Mouse (Mus musculus) stomach, postnatal 0 days (tissue): ENCODE results near the gene Mylk. TPM values are rescaled to one million over a fixed set of nuclear protein-coding genes. Genes with fewer than 3 reads are reported as not detected.
A peak's percentile ranks its signal among the peaks of the same experiment; 100 is the strongest.

ENCODE experiments used
- ATAC-seq: fragments of 200-750 bp; cut with Nextera tagmentation; 2 replicates; pipeline ENCODE4 v1.8.0; 2017; ENCODE audit not compliant: low FRiP score, low TSS enrichment
- DNase-seq: peaks from one replicate; pipeline ENCODE4 v3.0.0-alpha.2; 2016; ENCODE audit warnings: low spot score
- H3K27ac ChIP-seq: fragments of 300-500 bp; sonication (generic); replicated peaks from 2 replicates; pipeline ENCODE4 v1.5.1; 2014; ENCODE audit warnings: mild to moderate bottlenecking, control low read depth
- H3K27me3 ChIP-seq: fragments of 300-500 bp; sonication (generic); 2 replicates; pipeline ENCODE4 v1.6.1; 2014; ENCODE audit warnings: low read length; ENCODE audit not compliant: control insufficient read depth, insufficient read depth
- H3K36me3 ChIP-seq: fragments of 300-500 bp; sonication (generic); 2 replicates; pipeline ENCODE4 v1.6.1; 2014; ENCODE audit warnings: low read length, mixed read lengths; ENCODE audit not compliant: control insufficient read depth, insufficient read depth
- H3K4me1 ChIP-seq: fragments of 300-500 bp; sonication (generic); replicated peaks from 2 replicates; pipeline ENCODE4 v1.6.1; 2014; ENCODE audit warnings: antibody characterized with exemption; ENCODE audit not compliant: control insufficient read depth, insufficient read depth
- H3K4me2 ChIP-seq: fragments of 300-500 bp; sonication (generic); replicated peaks from 2 replicates; pipeline ENCODE4 v1.6.1; 2014; ENCODE audit warnings: low read depth, mild to moderate bottlenecking, control low read depth, moderate library complexity
- H3K4me3 ChIP-seq: fragments of 300-500 bp; sonication (generic); 2 replicates; pipeline ENCODE4 v1.5.1; 2014; ENCODE audit warnings: low read depth, low read length, control low read depth
- H3K9ac ChIP-seq: fragments of 300-500 bp; sonication (generic); 2 replicates; pipeline ENCODE4 v1.6.1; 2014; ENCODE audit warnings: mild to moderate bottlenecking, low read length, control low read depth, mixed read lengths
- H3K9me3 ChIP-seq: fragments of 300-500 bp; sonication (generic); 2 replicates; pipeline ENCODE4 v1.6.1; 2016; ENCODE audit warnings: low read length; ENCODE audit not compliant: control insufficient read depth
- CTCF ChIP-seq: IDR thresholded peaks from 2 replicates; pipeline ENCODE4 v1.5.1; 2016; ENCODE audit warnings: antibody characterized with exemption, low read depth, mild to moderate bottlenecking, moderate library complexity
- EP300 ChIP-seq: optimal IDR thresholded peaks from 2 replicates; pipeline ENCODE3; 2016; ENCODE audit warnings: antibody characterized with exemption
- WGBS: fragments of 180-500 bp; shearing (Covaris S2); extraction: QIAGEN DNeasy Blood & Tissue Kit; methylation state at CpG from one replicate; pipeline ENCODE4 v1.1.7; 2014; 5-methylcytosine and 5-hydroxymethylcytosine counted together
- polyA plus RNA-seq: library from polyadenylated mRNA; unstranded; fragments of >200 nt; fragmentation: Nextera tagmentation; extraction: Ambion mirVana; gene quantifications from 2 replicates; pipeline ENCODE4 v1.2.1, GENCODE M21; 2015

Mylk gene
- polyA plus RNA-seq, 1 experiment from 2014 or later, result 480 TPM

- 44% methylated on average over 5 of the region's 5 CpGs for WGBS
- peak overlapping the region; percentile 32; the same call in 1 of the 2 replicates for H3K9ac ChIP-seq
- peak overlapping the region; percentile 37 for H3K27ac ChIP-seq
- H3K4me2 ChIP-seq, result no peak overlapping the region
- H3K36me3 ChIP-seq, result peaks cover 4% of the 10 kb centered on the region; the same call in 1 of the 2 replicates
- TF ChIP-seq CTCF (no peak), EP300 (no peak)
- DNase-seq (no peak), ATAC-seq (0 out of 2 replicates have a peak, but pooled peaks have one; percentile 21)
- no peaks in the 10 kb centered on the region for H3K4me1 ChIP-seq
- H3K27me3 ChIP-seq, result no peaks in the 10 kb centered on the region
- H3K9me3 ChIP-seq, result no peaks in the 10 kb centered on the region
- no peak overlapping the region for H3K4me3 ChIP-seq
Measured at GRCm38 (mm10) chr16:34966620-34967081, 221.6 kb downstream of the Mylk start.

GRCm38 (mm10) chr16:34967120-34967800 lies 222.2 kb downstream of the Mylk start:
- TF ChIP-seq CTCF (peak; percentile 98), EP300 (no peak)
- ATAC-seq (peak; percentile 87), DNase-seq (peak; percentile 74)
- peak overlapping the region; percentile 32; the same call in 1 of the 2 replicates for H3K9ac ChIP-seq
- no peaks in the 10 kb centered on the region for H3K4me1 ChIP-seq
- H3K4me2 ChIP-seq, result no peak overlapping the region
- WGBS, result 37% methylated on average over 10 of the region's 10 CpGs
- no peaks in the 10 kb centered on the region for H3K27me3 ChIP-seq
- H3K27ac ChIP-seq, result peak overlapping the region; percentile 37
- H3K9me3 ChIP-seq, result no peaks in the 10 kb centered on the region
- H3K36me3 ChIP-seq, result peaks cover 4% of the 10 kb centered on the region; the same call in 1 of the 2 replicates
- H3K4me3 ChIP-seq, result no peak overlapping the region

- WGBS, result 93% methylated on average over 5 of the region's 5 CpGs
- peaks cover 4% of the 10 kb centered on the region; the same call in 1 of the 2 replicates for H3K36me3 ChIP-seq
Measured at GRCm38 (mm10) chr16:34968181-34968580, 223.2 kb downstream of the Mylk start.

GRCm38 (mm10) chr16:34972471-34972870 lies 227.5 kb downstream of the Mylk start:
- Histone ChIP-seq H3K9ac (no peak overlapping the region), H3K36me3 (no peaks in the 10 kb centered on the region; the same call in 1 of the 2 replicates), H3K4me3 (no peak overlapping the region), H3K27me3 (no peaks in the 10 kb centered on the region), H3K4me1 (no peaks in the 10 kb centered on the region), H3K4me2 (no peak overlapping the region), H3K27ac (no peak overlapping the region), H3K9me3 (no peaks in the 10 kb centered on the region)
- no peak for TF ChIP-seq EP300
- no peak for TF ChIP-seq CTCF
- 64% methylated on average over 12 of the region's 12 CpGs for WGBS
- DNase-seq, result no peak
- ATAC-seq, result 0 out of 2 replicates have a peak, but pooled peaks have one; percentile 16

More at GRCm38 (mm10) chr16:34968181-34968580, 223.2 kb downstream of the Mylk start:
- Histone ChIP-seq H3K4me2 (no peak overlapping the region), H3K9me3 (no peaks in the 10 kb centered on the region), H3K4me3 (no peak overlapping the region), H3K4me1 (no peaks in the 10 kb centered on the region), H3K27ac (no peak overlapping the region), H3K9ac (no peak overlapping the region), H3K27me3 (no peaks in the 10 kb centered on the region)
- no peak for ATAC-seq
- TF ChIP-seq CTCF, result no peak
- TF ChIP-seq EP300, result no peak
- DNase-seq, result no peak

- Histone ChIP-seq H3K4me1 (no peaks in the 10 kb centered on the region), H3K36me3 (peaks cover 5% of the 10 kb centered on the region), H3K27me3 (no peaks in the 10 kb centered on the region), H3K9ac (no peak overlapping the region), H3K27ac (no peak overlapping the region), H3K4me3 (no peak overlapping the region), H3K9me3 (no peaks in the 10 kb centered on the region), H3K4me2 (no peak overlapping the region)
- WGBS, result 29% methylated on average over 2 of the region's 2 CpGs
- DNase-seq, result no peak
- ATAC-seq, result no peak
- TF ChIP-seq EP300, result no peak
- peak; percentile 70 for TF ChIP-seq CTCF
Measured at GRCm38 (mm10) chr16:34975544-34975943, 230.5 kb downstream of the Mylk start.

- H3K4me3 ChIP-seq, result no peak overlapping the region
- H3K36me3 ChIP-seq, result peaks cover 5% of the 10 kb centered on the region
- no peaks in the 10 kb centered on the region for H3K9me3 ChIP-seq
- H3K4me2 ChIP-seq, result no peak overlapping the region
- H3K4me1 ChIP-seq, result no peaks in the 10 kb centered on the region
- 83% methylated on average over 13 of the region's 13 CpGs for WGBS
- H3K27ac ChIP-seq, result no peak overlapping the region
- peak; percentile 72 for TF ChIP-seq CTCF
- no peak for TF ChIP-seq EP300
- ATAC-seq (no peak), DNase-seq (no peak)
- no peak overlapping the region for H3K9ac ChIP-seq
- no peaks in the 10 kb centered on the region for H3K27me3 ChIP-seq
Measured at GRCm38 (mm10) chr16:34976630-34977029, 231.6 kb downstream of the Mylk start.
